Mouse (Mus musculus) midbrain, postnatal 0 days (tissue): Measurements from ENCODE around the gene Fut11. TPM values are rescaled to one million over a fixed set of nuclear protein-coding genes. Genes with fewer than 3 reads are reported as not detected.
A peak's percentile ranks its signal among the peaks of the same experiment; 100 is the strongest.

Source experiments
- ATAC-seq: fragments of 200-750 bp; cut with Nextera tagmentation; 2 replicates; pipeline ENCODE4 v1.8.0; 2017; ENCODE audit warnings: moderate number of reproducible peaks, mild to moderate bottlenecking, moderate TSS enrichment, moderate library complexity; ENCODE audit not compliant: low FRiP score
- DNase-seq: peaks from one replicate; pipeline ENCODE4 v3.0.0-alpha.2; 2015; ENCODE audit warnings: low spot score
- H3K27ac ChIP-seq: fragments of 300-500 bp; sonication (generic); 2 replicates; pipeline ENCODE4 v1.5.1; 2014; ENCODE audit warnings: low read depth, mild to moderate bottlenecking, low read length, mixed read lengths
- H3K27me3 ChIP-seq: fragments of 300-500 bp; sonication (generic); 2 replicates; pipeline ENCODE4 v1.6.1; 2014; ENCODE audit warnings: low read length, control low read depth, mixed read lengths; ENCODE audit not compliant: insufficient read depth
- H3K36me3 ChIP-seq: fragments of 300-500 bp; sonication (generic); 2 replicates; pipeline ENCODE4 v1.6.1; 2014; ENCODE audit warnings: low read length, control low read depth, mixed read lengths; ENCODE audit not compliant: insufficient read depth
- H3K4me1 ChIP-seq: fragments of 300-500 bp; sonication (generic); 2 replicates; pipeline ENCODE4 v1.6.1; 2014; ENCODE audit warnings: mild to moderate bottlenecking, control low read depth, antibody characterized with exemption, low read length, mixed read lengths; ENCODE audit not compliant: insufficient read depth
- H3K4me2 ChIP-seq: fragments of 300-500 bp; sonication (generic); 2 replicates; pipeline ENCODE4 v1.6.1; 2014; ENCODE audit warnings: low read depth, mild to moderate bottlenecking, low read length, mixed read lengths; ENCODE audit not compliant: poor library complexity, severe bottlenecking
- H3K4me3 ChIP-seq: fragments of 300-500 bp; sonication (generic); 2 replicates; pipeline ENCODE4 v1.5.1; 2014; ENCODE audit warnings: low read depth, mild to moderate bottlenecking, low read length, moderate library complexity
- H3K9ac ChIP-seq: fragments of 300-500 bp; sonication (generic); replicated peaks from 2 replicates; pipeline ENCODE4 v1.6.1; 2014; ENCODE audit warnings: mild to moderate bottlenecking, low read length, moderate library complexity, mixed read lengths; ENCODE audit not compliant: poor library complexity, severe bottlenecking
- H3K9me3 ChIP-seq: fragments of 300-500 bp; sonication (generic); 2 replicates; pipeline ENCODE4 v1.6.1; 2016; ENCODE audit warnings: low read length, control low read depth
- CTCF ChIP-seq: IDR thresholded peaks from 2 replicates; pipeline ENCODE4 v1.5.1; 2016; ENCODE audit warnings: antibody characterized with exemption, mild to moderate bottlenecking
- WGBS: fragments of 180-500 bp; shearing (Covaris S2); extraction: QIAGEN DNeasy Blood & Tissue Kit; methylation state at CpG from one replicate; pipeline ENCODE4 v1.1.7; 2014; 5-methylcytosine and 5-hydroxymethylcytosine counted together
- polyA plus RNA-seq: library from polyadenylated mRNA; unstranded; fragments of >200 nt; fragmentation: Nextera tagmentation; extraction: Ambion mirVana; gene quantifications from 2 replicates; pipeline ENCODE4 v1.2.1, GENCODE M21; 2015
- total RNA-seq: library from RNA; depleted of rRNA; stranded (reverse); fragments of >200 nt; gene quantifications from 2 replicates; pipeline ENCODE4 v1.2.3, GENCODE M21; 2014

The Fut11 gene
- total and polyA plus RNA-seq, 2 experiments from 2014 or later, result 21.0 to 23.7 TPM

- H3K27ac ChIP-seq, result no peak overlapping the region
- no peak for ATAC-seq
Observed at GRCm38 (mm10) chr14:20725660-20726339, 31.0 kb downstream of the Fut11 start.

GRCm38 (mm10) chr14:20729871-20730270, 35.1 kb downstream of the Fut11 start:
- Histone ChIP-seq H3K4me2 (no peak overlapping the region), H3K36me3 (peaks cover 50% of the 10 kb centered on the region), H3K9me3 (no peaks in the 10 kb centered on the region), H3K4me3 (no peak overlapping the region), H3K4me1 (peaks cover 5% of the 10 kb centered on the region), H3K27me3 (no peaks in the 10 kb centered on the region), H3K27ac (no peak overlapping the region), H3K9ac (no peak overlapping the region)
- no peak for TF ChIP-seq CTCF
- no peak for ATAC-seq
- WGBS, result 90% methylated on average over 9 of the region's 9 CpGs
- no peak for DNase-seq

More at GRCm38 (mm10) chr14:20725660-20726339, 31.0 kb downstream of the Fut11 start:
- no peak for TF ChIP-seq CTCF
- H3K4me3 ChIP-seq, result no peak overlapping the region
- no peaks in the 10 kb centered on the region for H3K27me3 ChIP-seq
- no peaks in the 10 kb centered on the region for H3K9me3 ChIP-seq
- no peak for DNase-seq
- WGBS, result 83% methylated on average over 6 of the region's 6 CpGs
- no peak overlapping the region for H3K9ac ChIP-seq
- H3K4me2 ChIP-seq, result no peak overlapping the region
- peaks cover 88% of the 10 kb centered on the region for H3K36me3 ChIP-seq
- H3K4me1 ChIP-seq, result no peaks in the 10 kb centered on the region

GRCm38 (mm10) chr14:20730853-20731602, 36.3 kb downstream of the Fut11 start:
- Histone ChIP-seq H3K9ac (0 out of 2 replicates have a peak overlapping the region, but pooled peaks have one; percentile 13), H3K36me3 (peaks cover 42% of the 10 kb centered on the region), H3K4me1 (peaks cover 5% of the 10 kb centered on the region), H3K9me3 (no peaks in the 10 kb centered on the region), H3K27me3 (no peaks in the 10 kb centered on the region), H3K4me2 (no peak overlapping the region), H3K4me3 (no peak overlapping the region), H3K27ac (no peak overlapping the region)
- DNase-seq (no peak), ATAC-seq (no peak)
- 92% methylated on average over 9 of the region's 9 CpGs for WGBS
- TF ChIP-seq CTCF, result no peak

- ATAC-seq, result no peak
- Histone ChIP-seq H3K4me1 (peaks cover 5% of the 10 kb centered on the region), H3K36me3 (peaks cover 45% of the 10 kb centered on the region), H3K27me3 (no peaks in the 10 kb centered on the region), H3K9me3 (no peaks in the 10 kb centered on the region), H3K9ac (peak overlapping the region; percentile 83), H3K4me2 (peak overlapping the region; percentile 88), H3K27ac (peak overlapping the region; percentile 83; the same call in 1 of the 2 replicates), H3K4me3 (peak overlapping the region; percentile 75)
- no peak for TF ChIP-seq CTCF
- 51% methylated on average over 12 of the region's 12 CpGs for WGBS
- DNase-seq, result no peak
Observed at GRCm38 (mm10) chr14:20733041-20733951, 38.5 kb downstream of the Fut11 start.

DNA sequence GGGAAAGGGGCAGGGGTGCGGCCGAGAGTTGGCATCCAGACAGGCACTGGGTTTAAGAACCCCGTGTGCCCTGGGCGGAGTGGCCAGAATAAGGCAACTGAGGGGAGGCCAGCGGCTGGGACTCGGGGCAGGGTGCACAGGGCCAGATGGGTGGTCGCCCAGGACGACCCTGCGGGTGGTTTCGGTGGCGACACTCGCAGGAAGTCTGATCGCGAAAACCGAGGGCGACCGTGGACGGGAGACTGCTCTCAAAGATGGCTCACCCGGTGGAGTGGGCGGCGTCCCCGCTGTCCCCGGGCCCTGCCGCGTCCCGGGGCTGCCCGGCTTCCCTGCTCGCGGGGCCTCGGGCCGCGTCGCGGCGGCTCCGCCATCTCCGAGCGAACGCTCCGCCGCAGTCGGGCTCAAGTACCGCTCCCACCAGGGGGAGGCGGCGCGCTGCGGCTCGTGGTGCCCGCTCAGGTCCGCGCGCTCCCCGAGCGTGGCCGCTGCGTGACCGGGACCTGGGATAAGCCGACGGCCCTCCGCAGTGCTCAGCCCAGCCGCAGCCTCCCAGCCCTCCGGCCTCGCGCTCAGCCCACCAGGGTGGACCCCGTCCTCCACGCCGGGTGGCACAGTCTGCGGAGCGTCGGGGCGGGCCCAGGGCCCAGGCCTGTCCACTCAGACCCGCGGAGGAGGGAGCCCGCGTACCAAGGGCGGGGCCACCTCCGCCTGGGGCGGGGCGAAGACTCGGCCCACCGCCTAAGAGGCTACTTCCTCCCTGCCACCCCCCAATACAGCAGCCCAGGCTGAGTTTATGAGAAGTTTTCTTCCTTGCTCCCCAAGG, 39.4 kb downstream of the Fut11 start, which contains the start of gene Ndst2:
Gene Ndst2, minus strand, starts transcription at position 611 of the 823 bp plus-strand sequence.
- WGBS, result under 1% methylated on average over 43 of the region's 81 CpGs
- ATAC-seq (peak; percentile 95), DNase-seq (peak; percentile 92)
- Histone ChIP-seq H3K9me3 (no peaks in the 10 kb centered on the region), H3K36me3 (peaks cover 45% of the 10 kb centered on the region), H3K4me1 (peaks cover 5% of the 10 kb centered on the region), H3K27me3 (no peaks in the 10 kb centered on the region), H3K27ac (peak within 1 kb of the TSS; percentile 83), H3K9ac (peak within 1 kb of the TSS; percentile 83), H3K4me3 (peak within 1 kb of the TSS; percentile 75), H3K4me2 (peak within 1 kb of the TSS; percentile 88)
- TF ChIP-seq CTCF, result peak; percentile 39
